Mouse (Mus musculus): ENCODE data around the gene Hmga2. TPM values are rescaled to one million over a fixed set of nuclear protein-coding genes. Genes with fewer than 3 reads are reported as not detected.
A peak's percentile ranks its signal among the peaks of the same experiment; 100 is the strongest.

Gene Hmga2
- polyA plus RNA-seq, 2 experiments: 32.0 to 75.5 TPM

GRCm38 (mm10) chr10:120443757-120444311, 32.4 kb downstream of the Hmga2 start:
- Histone ChIP-seq H3K27me3 (ENCODE audit: control insufficient read depth, insufficient read depth, low read length) (no peaks in the 10 kb centered on the region), H3K9ac (ENCODE audit: low read depth, low read length, severe bottlenecking) (no peak overlapping the region), H3K36me3 (ENCODE audit: control insufficient read depth, insufficient read depth, low read length) (peaks cover 42% of the 10 kb centered on the region), H3K9me3 (ENCODE audit: control insufficient read depth, low read length) (no peaks in the 10 kb centered on the region), H3K4me2 (replicated peaks; ENCODE audit: low read depth, low read length, severe bottlenecking) (no peak overlapping the region), H3K27ac (replicated peaks; ENCODE audit: low read depth, low read length) (no peak overlapping the region; the same call in 1 of the 2 replicates), H3K4me3 (replicated peaks; ENCODE audit: low read length) (no peak overlapping the region), H3K4me1 (ENCODE audit: control insufficient read depth, insufficient read depth, low read length) (peaks cover 10% of the 10 kb centered on the region)
- DNase-seq (ENCODE audit: low spot score) (no peak), ATAC-seq (ENCODE audit: low FRiP score, low read depth) (peak; percentile 39; the same call in 1 of the 2 replicates)
- WGBS: 38% methylated on average over 10 of the region's 10 CpGs
- TF ChIP-seq POLR2A (IDR thresholded peaks at IDR 0.05; ENCODE audit: borderline replicate concordance, extremely low read depth, insufficient read depth, insufficient read length): no peak

- Histone ChIP-seq H3K9ac (ENCODE audit: low read depth, low read length, severe bottlenecking) (no peak overlapping the region), H3K27me3 (ENCODE audit: control insufficient read depth, insufficient read depth, low read length) (no peaks in the 10 kb centered on the region), H3K4me2 (replicated peaks; ENCODE audit: low read depth, low read length, severe bottlenecking) (no peak overlapping the region), H3K9me3 (ENCODE audit: control insufficient read depth, low read length) (no peaks in the 10 kb centered on the region), H3K36me3 (ENCODE audit: control insufficient read depth, insufficient read depth, low read length) (peaks cover 55% of the 10 kb centered on the region), H3K27ac (replicated peaks; ENCODE audit: low read depth, low read length) (no peak overlapping the region), H3K4me1 (ENCODE audit: control insufficient read depth, insufficient read depth, low read length) (peaks cover 4% of the 10 kb centered on the region; the same call in 1 of the 2 replicates), H3K4me3 (replicated peaks; ENCODE audit: low read length) (no peak overlapping the region)
- no peak for TF ChIP-seq POLR2A (IDR thresholded peaks at IDR 0.05; ENCODE audit: borderline replicate concordance, extremely low read depth, insufficient read depth, insufficient read length)
- DNase-seq (ENCODE audit: low spot score): no peak
- 54% methylated on average over 11 of the region's 11 CpGs for WGBS
- ATAC-seq (ENCODE audit: low FRiP score, low read depth): no peak
These were observed 35.0 kb downstream of the Hmga2 start for GRCm38 (mm10) chr10:120441254-120441653.

GRCm38 (mm10) chr10:120434433-120434832, 41.8 kb downstream of the Hmga2 start:
- H3K4me1 ChIP-seq (ENCODE audit: control insufficient read depth, insufficient read depth, low read length): peaks cover 24% of the 10 kb centered on the region; the same call in 1 of the 2 replicates

GRCm38 (mm10) chr10:120433463-120433815, 42.8 kb downstream of the Hmga2 start:
- Histone ChIP-seq H3K36me3 (ENCODE audit: control insufficient read depth, insufficient read depth, low read length) (peaks cover 20% of the 10 kb centered on the region), H3K4me2 (replicated peaks; ENCODE audit: low read depth, low read length, severe bottlenecking) (no peak overlapping the region), H3K4me3 (replicated peaks; ENCODE audit: low read length) (no peak overlapping the region), H3K9ac (ENCODE audit: low read depth, low read length, severe bottlenecking) (no peak overlapping the region), H3K9me3 (ENCODE audit: control insufficient read depth, low read length) (no peaks in the 10 kb centered on the region), H3K4me1 (ENCODE audit: control insufficient read depth, insufficient read depth, low read length) (peaks cover 34% of the 10 kb centered on the region), H3K27me3 (ENCODE audit: control insufficient read depth, insufficient read depth, low read length) (no peaks in the 10 kb centered on the region), H3K27ac (replicated peaks; ENCODE audit: low read depth, low read length) (no peak overlapping the region)
- 4% methylated on average over 5 of the region's 5 CpGs for WGBS
- no peak for TF ChIP-seq POLR2A (IDR thresholded peaks at IDR 0.05; ENCODE audit: borderline replicate concordance, extremely low read depth, insufficient read depth, insufficient read length)
- ATAC-seq (ENCODE audit: low FRiP score, low read depth) (no peak), DNase-seq (ENCODE audit: low spot score) (no peak)

More at GRCm38 (mm10) chr10:120434433-120434832, 41.8 kb downstream of the Hmga2 start:
- H3K4me2 ChIP-seq (replicated peaks; ENCODE audit: low read depth, low read length, severe bottlenecking): no peak overlapping the region
- ATAC-seq (ENCODE audit: low FRiP score, low read depth): no peak
- no peak for TF ChIP-seq POLR2A (IDR thresholded peaks at IDR 0.05; ENCODE audit: borderline replicate concordance, extremely low read depth, insufficient read depth, insufficient read length)
- H3K27me3 ChIP-seq (ENCODE audit: control insufficient read depth, insufficient read depth, low read length): no peaks in the 10 kb centered on the region
- peaks cover 27% of the 10 kb centered on the region for H3K36me3 ChIP-seq (ENCODE audit: control insufficient read depth, insufficient read depth, low read length)
- 26% methylated on average over 7 of the region's 7 CpGs for WGBS
- H3K27ac ChIP-seq (replicated peaks; ENCODE audit: low read depth, low read length): no peak overlapping the region
- H3K4me3 ChIP-seq (replicated peaks; ENCODE audit: low read length): no peak overlapping the region
- H3K9me3 ChIP-seq (ENCODE audit: control insufficient read depth, low read length): no peaks in the 10 kb centered on the region
- H3K9ac ChIP-seq (ENCODE audit: low read depth, low read length, severe bottlenecking): no peak overlapping the region
- no peak for DNase-seq (ENCODE audit: low spot score)

GRCm38 (mm10) chr10:120432731-120433462, 43.4 kb downstream of the Hmga2 start:
- TF ChIP-seq POLR2A (IDR thresholded peaks at IDR 0.05; ENCODE audit: borderline replicate concordance, extremely low read depth, insufficient read depth, insufficient read length): no peak
- H3K27me3 ChIP-seq (ENCODE audit: control insufficient read depth, insufficient read depth, low read length): no peaks in the 10 kb centered on the region
- no peaks in the 10 kb centered on the region for H3K9me3 ChIP-seq (ENCODE audit: control insufficient read depth, low read length)
- WGBS: 22% methylated on average over 9 of the region's 9 CpGs
- peaks cover 37% of the 10 kb centered on the region for H3K4me1 ChIP-seq (ENCODE audit: control insufficient read depth, insufficient read depth, low read length)
- no peak overlapping the region for H3K9ac ChIP-seq (ENCODE audit: low read depth, low read length, severe bottlenecking)
- H3K27ac ChIP-seq (replicated peaks; ENCODE audit: low read depth, low read length): no peak overlapping the region
- no peak for DNase-seq (ENCODE audit: low spot score)
- H3K4me2 ChIP-seq (replicated peaks; ENCODE audit: low read depth, low read length, severe bottlenecking): no peak overlapping the region
- ATAC-seq (ENCODE audit: low FRiP score, low read depth): no peak
- H3K4me3 ChIP-seq (replicated peaks; ENCODE audit: low read length): no peak overlapping the region
- H3K36me3 ChIP-seq (ENCODE audit: control insufficient read depth, insufficient read depth, low read length): peaks cover 23% of the 10 kb centered on the region
